Mouse (Mus musculus): ENCODE results near the gene Nup205.

GRCm38 (mm10) chr6:35277903-35278587 lies 100.8 kb downstream of the Nup205 start:
- TF ChIP-seq CTCF (IDR thresholded peaks at IDR 0.05; ENCODE audit: insufficient read depth, low read depth, low read length) (no peak), POLR2A (IDR thresholded peaks at IDR 0.05; ENCODE audit: insufficient read depth, low read depth, low read length) (no peak)
